Mouse (Mus musculus): ENCODE results near the gene Olfr924. TPM values are rescaled to one million over a fixed set of nuclear protein-coding genes. Genes with fewer than 3 reads are reported as not detected.
"Not testable (repeated sequence)": the region's sequence is repeated elsewhere in the genome, so short reads cannot be mapped to it uniquely, and the experiment has no call there.

The Olfr924 gene
- total RNA-seq (2021): not detected

GRCm38 (mm10) chr9:38844149-38844548 is at the start of gene Olfr924:
TSS of gene Olfr924 (plus strand) at chr9:38844449.
- DNase-seq: no peak

- no peak for DNase-seq
These were observed 38.6 kb upstream of the Olfr924 start for GRCm38 (mm10) chr9:38805696-38806095.

GRCm38 (mm10) chr9:38814314-38814713 is 29.9 kb upstream of the Olfr924 start, which contains the start of gene Olfr922:
TSS of gene Olfr922 (plus strand) at chr9:38814614.
- no peak for DNase-seq

- DNase-seq: no peak
These were observed 28.7 kb upstream of the Olfr924 start for GRCm38 (mm10) chr9:38815458-38815986.

GRCm38 (mm10) chr9:38826245-38826644 is 18.0 kb upstream of the Olfr924 start, which contains the start of gene Olfr923:
TSS of gene Olfr923 (plus strand) at chr9:38826545.
- DNase-seq: no peak

GRCm38 (mm10) chr9:38833027-38833426 is 11.2 kb upstream of the Olfr924 start:
- DNase-seq: no peak

- no peak for DNase-seq
These were observed 10.5 kb downstream of the Olfr924 start, which contains the start of gene Olfr26 for GRCm38 (mm10) chr9:38854760-38855159. TSS of gene Olfr26 (plus strand) at chr9:38855060.

GRCm38 (mm10) chr9:38874880-38875279 is 30.6 kb downstream of the Olfr924 start:
- DNase-seq: not testable (repeated sequence)

GRCm38 (mm10) chr9:38876826-38877225 is 32.6 kb downstream of the Olfr924 start, which contains the start of gene Olfr926:
TSS of gene Olfr926 (plus strand) at chr9:38877126.
- DNase-seq: no peak

Other genes with a start within 250 kb of the Olfr924 start
- not detected for gene Olfr914, start 239.3 kb upstream of the Olfr924 start, total RNA-seq (2021)
- not detected for gene Olfr916, start 184.6 kb upstream of the Olfr924 start, total RNA-seq (2021)
- not detected for gene Olfr917, start 178.6 kb upstream of the Olfr924 start, total RNA-seq (2021)
- gene Olfr918, start 169.8 kb upstream of the Olfr924 start, total RNA-seq (2021): not detected
- not detected for gene Olfr919, start 140.8 kb upstream of the Olfr924 start, total RNA-seq (2021)
- gene Vwa5a, start 126.2 kb upstream of the Olfr924 start, total RNA-seq (2021): 10 to 100 TPM; 25.9 to 27.5 TPM
- gene Olfr920, start 92.2 kb upstream of the Olfr924 start, total RNA-seq (2021): under 1 TPM; 0.07 to 0.14 TPM
- not detected for gene Olfr921, start 71.4 kb upstream of the Olfr924 start, total RNA-seq (2021)
- not detected for gene Olfr922, start 29.8 kb upstream of the Olfr924 start, total RNA-seq (2021)
- gene Olfr923, start 17.9 kb upstream of the Olfr924 start, total RNA-seq (2021): not detected
- gene Olfr26, start 10.6 kb downstream of the Olfr924 start, total RNA-seq (2021): not detected
- gene Olfr926, start 32.7 kb downstream of the Olfr924 start, total RNA-seq (2021): not detected
- not detected for gene Olfr930, start 85.4 kb downstream of the Olfr924 start, total RNA-seq (2021)
- gene Olfr933, start 127.9 kb downstream of the Olfr924 start, total RNA-seq (2021): not detected
- gene Olfr934, start 143.9 kb downstream of the Olfr924 start, total RNA-seq (2021): not detected
- not detected for gene Olfr935, start 155.2 kb downstream of the Olfr924 start, total RNA-seq (2021)
- gene Olfr146, start 178.9 kb downstream of the Olfr924 start, total RNA-seq (2021): not detected
- gene Olfr937, start 220.5 kb downstream of the Olfr924 start, total RNA-seq (2021): not detected
- gene Olfr938, start 234.4 kb downstream of the Olfr924 start, total RNA-seq (2021): not detected

Measured in heart, postnatal 4 days (tissue).